Mouse (Mus musculus) T-helper 1 cell (primary cell): Measurements from ENCODE around the gene Dysf.

Experiments used
- in situ Hi-C: fragments of 300-600 bp; cut with MboI, MseI; formaldehyde crosslinking; loops from one replicate; pipeline ENCODE4 v1.15.1; 2025; ENCODE audit warnings: high pct_unique_total_duplicates

Gene Dysf

DNA sequence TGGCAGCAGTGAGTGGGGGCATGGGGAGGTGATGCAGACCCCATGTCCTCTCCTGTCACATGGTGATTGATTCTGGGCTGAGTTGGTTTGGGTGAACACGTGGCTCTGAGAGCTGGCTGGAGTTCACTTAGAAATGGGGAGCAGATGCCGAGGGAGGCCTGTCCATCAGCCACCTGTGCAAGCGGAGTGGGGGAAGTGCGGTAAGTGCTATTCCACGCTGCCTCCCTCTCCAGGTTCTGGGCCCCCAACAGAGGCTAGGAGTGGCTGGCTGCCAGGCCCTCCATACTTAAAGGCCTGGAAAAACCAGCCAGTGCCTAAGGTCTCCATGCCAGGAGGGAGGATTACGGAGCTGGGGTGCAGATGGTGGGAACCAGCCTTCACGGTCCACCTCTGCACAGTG is 222.7 kb downstream of the Dysf start:
- in situ Hi-C loops = no loop called here

DNA sequence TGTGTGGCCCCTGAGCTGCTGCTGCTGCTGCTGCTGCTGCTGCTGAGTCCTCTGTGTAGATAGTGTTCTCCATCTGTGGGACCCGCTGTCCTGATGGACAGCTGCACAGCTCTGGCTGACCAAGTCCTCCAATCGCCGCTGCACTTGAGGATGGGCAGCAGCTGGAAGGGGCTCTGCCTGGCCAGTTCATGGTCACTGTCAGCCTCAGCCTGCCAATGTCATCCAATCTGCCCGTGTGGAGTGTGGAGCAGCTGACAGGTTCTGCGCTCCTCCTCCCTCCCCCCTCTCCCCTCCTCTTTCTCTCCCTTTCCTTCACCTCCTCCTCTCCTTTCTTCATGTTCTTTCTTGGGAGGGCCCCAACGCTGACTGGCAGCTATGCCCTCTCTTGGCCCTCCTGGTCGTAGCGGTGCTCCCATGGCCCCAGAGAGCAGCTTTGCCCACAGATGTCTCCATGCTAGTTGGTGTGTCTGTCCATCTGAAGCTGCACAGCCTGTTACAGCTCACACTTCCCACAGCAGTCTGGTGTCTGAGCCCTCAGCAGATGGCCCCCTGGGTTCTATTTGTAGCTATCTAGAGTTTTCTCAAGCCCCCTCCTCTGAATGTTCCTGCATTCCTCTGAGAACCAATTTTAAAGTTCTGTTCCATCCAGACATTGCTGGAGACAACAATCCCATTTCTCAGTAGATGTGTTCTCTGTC is 223.8 kb downstream of the Dysf start:
- in situ Hi-C loops = no loop called here

DNA sequence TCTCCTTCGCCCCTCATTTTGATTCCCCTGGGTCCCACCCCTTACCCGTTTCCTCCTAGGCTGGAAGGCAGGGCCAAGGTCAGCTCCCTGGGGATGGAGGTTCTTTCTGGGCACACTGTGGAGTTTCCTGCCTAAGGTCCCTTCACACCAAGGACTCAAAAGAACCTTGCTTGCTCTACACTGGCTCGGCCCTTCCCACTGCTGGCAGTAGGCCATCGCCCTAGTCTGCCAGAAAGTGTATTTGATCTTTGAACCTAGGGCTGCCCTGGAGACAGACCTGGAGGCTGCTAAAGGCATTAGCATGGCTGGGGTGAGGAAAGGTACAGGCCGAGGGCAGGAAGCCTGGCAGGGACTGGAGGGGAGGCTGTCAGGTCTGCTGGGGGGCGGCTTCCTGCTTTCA is 225.4 kb downstream of the Dysf start:
- in situ Hi-C loops = no loop called here

- in situ Hi-C loops = no loop called here
Measured at GRCm38 (mm10) chr6:84235365-84235764, 227.0 kb downstream of the Dysf start.

DNA sequence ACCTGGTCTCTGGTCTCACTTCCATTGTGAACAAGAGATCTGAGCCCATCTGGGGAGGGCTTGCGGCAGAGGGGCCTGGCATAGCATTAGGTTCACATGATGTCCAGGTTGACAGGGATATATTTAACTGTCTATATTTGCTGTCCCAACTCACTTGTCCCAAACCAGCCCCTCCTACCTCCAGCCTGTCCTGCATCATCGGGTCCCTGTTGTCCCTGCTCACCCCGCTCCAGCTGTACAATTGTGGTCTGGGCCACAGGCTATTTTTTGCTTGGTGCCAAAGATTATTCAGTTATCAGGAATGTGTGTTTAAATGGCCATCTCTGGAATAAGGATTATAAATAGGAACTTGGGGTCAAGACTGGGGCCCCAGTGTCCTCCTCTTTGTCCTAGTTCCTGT is 235.0 kb downstream of the Dysf start:
- in situ Hi-C loops = no loop called here

DNA sequence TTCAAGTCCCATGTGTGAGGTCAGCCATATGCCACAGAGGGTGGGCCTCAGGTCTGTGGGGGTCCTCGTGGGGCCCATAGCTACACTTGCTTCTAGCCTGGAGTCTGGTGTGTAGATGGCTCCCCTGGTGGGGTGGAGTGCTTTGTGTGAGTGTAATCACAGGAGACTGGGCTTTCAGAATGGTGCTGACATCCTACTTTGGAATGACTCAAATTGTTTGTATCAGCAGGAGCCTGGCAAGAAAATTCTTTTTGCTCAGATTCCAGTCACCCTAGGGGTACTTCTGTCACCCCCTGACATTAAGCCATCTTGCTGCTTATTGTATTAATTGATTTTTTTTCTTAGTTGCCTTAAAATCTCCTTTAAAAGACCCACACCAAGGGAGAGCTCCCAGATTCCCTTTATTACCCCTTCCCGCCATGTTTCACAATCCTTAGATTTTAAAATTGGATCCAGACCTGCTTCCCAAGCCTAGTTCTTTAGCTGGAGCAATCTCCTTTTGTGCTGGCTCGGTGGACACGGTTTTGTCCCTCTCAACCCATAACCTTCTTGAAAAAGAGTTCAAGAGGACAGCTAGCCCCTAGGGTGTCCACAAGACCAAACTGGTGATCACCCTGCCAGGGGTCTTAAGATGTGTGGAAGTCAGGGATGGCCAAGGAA is 237.8 kb downstream of the Dysf start:
- in situ Hi-C loops = loop anchor here (5.0 kb wide), 1 partner anchor 106 kb away; no protein-coding TSS in a partner anchor

DNA sequence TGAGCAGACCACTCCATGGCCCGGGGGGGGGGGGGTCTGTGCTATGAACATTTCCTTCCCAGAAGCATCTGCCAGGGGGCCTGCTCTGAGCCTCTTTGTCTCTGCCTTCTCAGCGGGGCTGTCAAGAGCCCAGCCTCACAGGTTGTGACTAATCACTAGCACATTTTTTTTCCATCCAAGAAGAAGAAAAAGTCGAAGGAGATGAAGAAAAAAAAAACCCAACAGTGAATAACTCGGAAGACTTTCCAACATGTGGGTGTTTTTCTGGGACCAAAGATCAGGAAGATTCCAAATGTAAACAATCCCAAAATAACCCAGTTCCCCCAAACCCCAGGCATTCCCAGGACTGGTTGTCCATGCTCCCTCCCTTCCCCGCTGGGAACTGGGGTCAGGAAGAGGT is 238.6 kb downstream of the Dysf start:
- in situ Hi-C loops = loop anchor here (5.0 kb wide), 1 partner anchor 105 kb away; no protein-coding TSS in a partner anchor
